In the genomic region with DNA sequence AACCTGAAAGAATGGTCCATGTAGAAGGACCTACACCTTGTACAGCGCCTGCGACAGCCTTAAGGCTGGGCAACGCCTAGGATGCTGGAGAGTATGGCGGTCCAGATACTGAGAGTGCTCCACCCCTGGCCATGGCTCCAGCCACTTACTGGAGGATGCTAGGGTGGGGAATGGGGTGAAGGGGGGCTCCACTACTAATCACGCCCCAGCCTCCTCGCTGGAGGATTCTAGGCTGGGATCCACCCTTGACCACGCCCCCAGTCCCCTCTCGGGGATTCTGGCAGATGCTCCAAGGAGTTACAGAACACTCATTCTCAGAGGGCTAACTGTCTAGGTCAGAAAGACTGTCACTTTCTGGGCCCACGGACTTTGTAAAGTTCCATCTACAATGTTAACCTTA, we compare ENCODE assay signal across 8 mouse cellular contexts. TPM values are rescaled to one million over a fixed set of nuclear protein-coding genes. Genes with fewer than 3 reads are reported as not detected.
DNase-seq lines count a peak whose midpoint lies in the region; TF ChIP-seq lines count a peak whose summit lies in the region.

No protein-coding gene starts in this region.

- WGBS in thymus, adult 2 months: 88% methylated on average over 9 of the region's 9 CpGs
- WGBS in limb, embryonic 10.5 days: 5% methylated on average over 9 of the region's 9 CpGs

- H3K27me3 ChIP-seq in thymus, adult 2 months (ENCODE audit: control insufficient read depth, insufficient read depth, low read length): no peaks in the 10 kb centered on the region
- H3K27me3 ChIP-seq in limb, embryonic 10.5 days (ENCODE audit: low read depth, poor library complexity, severe bottlenecking): peaks cover 61% of the 10 kb centered on the region

- peaks cover 67% of the 10 kb centered on the region for H3K4me1 ChIP-seq in thymus, adult 2 months (replicated peaks; ENCODE audit: control insufficient read depth, insufficient read depth, low read length)
- H3K4me1 ChIP-seq in limb, embryonic 10.5 days: peaks cover 85% of the 10 kb centered on the region

- no peak overlapping the region for H3K27ac ChIP-seq in thymus, adult 2 months (ENCODE audit: control insufficient read depth, insufficient read depth, low read length)
- peak overlapping the region; percentile 87 for H3K27ac ChIP-seq in limb, embryonic 10.5 days

- no peaks in the 10 kb centered on the region for H3K36me3 ChIP-seq in thymus, adult 2 months (ENCODE audit: control insufficient read depth, insufficient read depth, low read length)
- H3K36me3 ChIP-seq in limb, embryonic 10.5 days: peaks cover 11% of the 10 kb centered on the region; the same call in 1 of the 2 replicates

- H3K9me3 ChIP-seq in limb, embryonic 10.5 days (replicated peaks): no peaks in the 10 kb centered on the region

- TF ChIP-seq CTCF in thymus, adult 2 months (IDR thresholded peaks at IDR 0.05; ENCODE audit: borderline replicate concordance, control insufficient read depth, extremely low read depth, insufficient read depth, low read length, poor library complexity): no peak

- DNase-seq in cerebellum, postnatal 10 days: peak; percentile 62 to 67
- DNase-seq in cerebellum, adult 18-20 months: no peak
- DNase-seq in thymus, postnatal 4 days: peak; percentile 45
- DNase-seq in thymus, adult 2 months: no peak
- no peak for DNase-seq in limb, embryonic 10.5 days (ENCODE audit: low spot score)
- DNase-seq in testis, postnatal 10 days (ENCODE audit: low spot score): peak; percentile 85
- DNase-seq in frontal cortex, adult 2 months (ENCODE audit: extremely low spot score in 1 of 2, low spot score in 1 of 2): no peak
- no peak for DNase-seq in layer of hippocampus, postnatal 25 days (ENCODE audit: extremely low spot score in 1 of 2, low spot score in 1 of 2)

- TF ChIP-seq POLR2A in thymus, adult 2 months (IDR thresholded peaks at IDR 0.05; ENCODE audit: control insufficient read depth, extremely low read depth, insufficient read depth, low read length, poor library complexity): no peak

- H3K4me3 ChIP-seq in thymus, adult 2 months (ENCODE audit: control insufficient read depth, insufficient read depth, low read length): no peak overlapping the region
- H3K4me3 ChIP-seq in limb, embryonic 10.5 days: peak overlapping the region; percentile 50

RNA-seq across cellular contexts. Expression of a gene that starts 1.4 kb away (rescaled TPM):
- 100 and 115 TPM in 2 replicates for polyA plus RNA-seq in thymus, adult 2 months (2012; rRNA removed)
- polyA plus RNA-seq in limb, embryonic 10.5 days (2016; fragmentation: Nextera tagmentation; extraction: Ambion mirVana): 17.1 and 28.2 TPM in 2 replicates
- 120 and 136 TPM in 2 replicates for polyA plus RNA-seq in frontal cortex, adult 2 months (2012; rRNA removed)
- total RNA-seq in layer of hippocampus, postnatal 25 days (2021): 10 to 100 TPM; 22.5 to 32.3 TPM

RNA-seq across cellular contexts. Expression of a gene that starts 13.7 kb away (rescaled TPM):
- polyA plus RNA-seq in thymus, adult 2 months (2012; rRNA removed): 3,110 and 3,125 TPM in 2 replicates
- polyA plus RNA-seq in limb, embryonic 10.5 days (2016; fragmentation: Nextera tagmentation; extraction: Ambion mirVana): 337 and 432 TPM in 2 replicates
- polyA plus RNA-seq in frontal cortex, adult 2 months (2012; rRNA removed): 867 and 972 TPM in 2 replicates
- 100 to 1,000 TPM; 692 to 732 TPM for total RNA-seq in layer of hippocampus, postnatal 25 days (2021)

RNA-seq across cellular contexts. Expression of a gene that starts 27.9 kb away (rescaled TPM):
- 22.5 and 28.8 TPM in 2 replicates for polyA plus RNA-seq in thymus, adult 2 months (2012; rRNA removed)
- polyA plus RNA-seq in limb, embryonic 10.5 days (2016; fragmentation: Nextera tagmentation; extraction: Ambion mirVana): 12.6 and 15.5 TPM in 2 replicates
- polyA plus RNA-seq in frontal cortex, adult 2 months (2012; rRNA removed): 12.8 and 17.4 TPM in 2 replicates
- total RNA-seq in layer of hippocampus, postnatal 25 days (2021): 1 to 10 TPM; 1.7 to 4.1 TPM

RNA-seq across cellular contexts. Expression of a gene that starts 28.0 kb away (rescaled TPM):
- 73.1 and 81.0 TPM in 2 replicates for polyA plus RNA-seq in thymus, adult 2 months (2012; rRNA removed)
- 88.5 and 91.5 TPM in 2 replicates for polyA plus RNA-seq in limb, embryonic 10.5 days (2016; fragmentation: Nextera tagmentation; extraction: Ambion mirVana)
- 147 and 150 TPM in 2 replicates for polyA plus RNA-seq in frontal cortex, adult 2 months (2012; rRNA removed)
- 100 to 1,000 TPM; 110 to 121 TPM for total RNA-seq in layer of hippocampus, postnatal 25 days (2021)

RNA-seq across cellular contexts. Expression of a gene that starts 33.1 kb away (rescaled TPM):
- 2.8 and 3.3 TPM in 2 replicates for polyA plus RNA-seq in thymus, adult 2 months (2012; rRNA removed)
- polyA plus RNA-seq in limb, embryonic 10.5 days (2016; fragmentation: Nextera tagmentation; extraction: Ambion mirVana): 1.4 TPM in 2 replicates
- polyA plus RNA-seq in frontal cortex, adult 2 months (2012; rRNA removed): 4.1 and 5.2 TPM in 2 replicates
- total RNA-seq in layer of hippocampus, postnatal 25 days (2021): 1 to 10 TPM; 4.2 to 4.4 TPM

Comparison
In these comparisons a context has a peak if more than half of its experiments do, and no peak if none do; other contexts are left out.
1. DNase-seq: peak in cerebellum, postnatal 10 days (2 of 2), thymus, postnatal 4 days (single experiment) and testis, postnatal 10 days (single experiment); none in cerebellum, adult 18-20 months (0 of 2), thymus, adult 2 months (single experiment), limb, embryonic 10.5 days (single experiment), frontal cortex, adult 2 months (0 of 2) and layer of hippocampus, postnatal 25 days (0 of 2).